Mouse (Mus musculus) embryo, embryonic 10 days (tissue): ENCODE data around the gene Cerk.
"Not testable (repeated sequence)": the region's sequence is repeated elsewhere in the genome, so short reads cannot be mapped to it uniquely, and the experiment has no call there.

Source experiments
- DNase-seq: peaks from one replicate; pipeline ENCODE4 v3.0.0-alpha.2; 2015; ENCODE audit warnings: low spot score

Gene Cerk

DNA sequence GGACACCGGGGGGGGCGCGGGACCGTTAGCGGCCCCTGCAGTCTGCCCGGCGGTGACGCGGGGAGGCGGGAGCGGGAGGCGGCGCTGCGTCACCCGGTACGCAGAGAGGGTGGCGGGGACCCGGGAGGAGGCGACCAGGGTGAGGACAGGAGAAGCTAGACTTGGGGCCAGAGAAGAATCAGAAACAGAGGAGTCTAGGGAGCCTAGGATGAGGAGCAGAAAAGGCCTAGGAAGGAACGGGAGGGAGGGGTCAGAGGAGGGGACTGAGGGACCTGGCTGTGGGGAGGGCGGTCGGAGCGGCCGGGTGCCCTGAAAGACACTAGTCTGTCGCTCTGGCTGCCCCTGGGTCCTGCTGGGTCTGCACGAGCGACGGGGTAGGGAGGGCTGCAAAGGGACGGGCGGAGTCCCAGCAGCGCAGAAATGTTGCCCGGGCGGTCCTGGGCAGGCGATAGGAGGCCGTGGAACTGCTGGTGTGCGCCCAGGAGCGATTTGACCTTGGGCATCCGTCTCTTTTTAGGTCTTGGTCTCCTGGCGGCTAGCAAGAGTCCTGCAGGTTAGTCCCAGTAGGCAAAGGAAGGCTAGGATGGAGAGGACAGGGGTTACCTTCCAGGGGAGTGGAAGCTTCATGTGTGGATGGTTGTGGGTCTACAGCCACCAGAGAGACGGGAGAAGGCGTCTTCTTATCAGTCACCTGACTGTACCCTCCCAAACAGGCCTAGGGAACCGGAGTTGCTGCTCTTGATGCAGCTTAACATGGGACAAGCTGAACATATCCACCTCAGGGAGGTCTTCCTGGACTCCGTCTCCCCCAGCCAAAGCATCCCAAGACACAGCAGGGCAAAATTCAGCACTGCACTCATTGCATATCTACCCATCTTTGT, at the start of gene Cerk:
Gene Cerk, minus strand, starts transcription at position 453 of the 881 bp plus-strand sequence.
- peak; percentile 78 for DNase-seq

DNA sequence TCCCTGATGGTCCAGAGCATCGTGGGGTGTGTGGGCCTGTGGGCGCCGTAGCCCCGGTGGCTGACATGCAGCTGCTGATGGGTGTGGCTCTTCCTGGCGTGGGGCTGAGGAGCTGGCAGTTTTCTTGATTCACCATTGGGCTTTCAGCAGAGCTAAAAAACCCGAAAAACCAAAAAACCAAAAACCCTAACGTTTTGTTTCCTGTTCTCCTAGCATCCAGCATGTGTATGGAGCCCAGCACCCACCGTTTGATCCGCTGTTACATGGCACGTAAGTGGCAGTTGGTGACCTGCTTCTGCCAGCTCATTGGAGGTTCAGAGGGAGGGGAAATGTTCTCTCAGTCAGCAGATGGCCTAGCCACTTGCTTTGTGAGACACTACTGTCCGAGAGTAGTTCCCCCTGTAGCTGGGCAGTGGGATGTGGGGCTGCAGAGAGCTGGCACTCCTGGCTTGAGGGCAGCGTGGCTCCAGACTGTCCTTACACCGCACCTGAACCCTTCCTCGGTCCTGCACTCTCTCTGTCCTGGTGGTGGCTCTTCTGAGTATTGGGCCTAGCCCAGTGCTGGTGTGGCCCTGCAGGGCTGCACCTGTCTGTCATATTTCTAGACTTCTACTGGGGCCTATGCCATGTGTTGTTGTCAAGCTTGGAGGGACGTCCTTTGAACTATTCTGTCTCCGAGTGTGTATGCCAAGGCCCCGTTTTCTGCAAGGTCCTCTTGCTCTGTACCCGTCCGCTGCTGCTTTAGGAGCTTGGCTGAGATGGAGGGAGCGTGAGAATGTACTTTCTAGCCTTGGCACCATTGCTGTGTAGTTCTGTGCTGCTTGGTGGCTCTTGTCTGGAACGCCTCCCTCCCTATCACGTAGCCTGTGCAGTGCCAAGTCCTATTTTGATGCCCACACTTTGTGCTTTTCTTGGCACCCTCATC, 48.8 kb upstream of the Cerk start:
- DNase-seq: no peak

DNA sequence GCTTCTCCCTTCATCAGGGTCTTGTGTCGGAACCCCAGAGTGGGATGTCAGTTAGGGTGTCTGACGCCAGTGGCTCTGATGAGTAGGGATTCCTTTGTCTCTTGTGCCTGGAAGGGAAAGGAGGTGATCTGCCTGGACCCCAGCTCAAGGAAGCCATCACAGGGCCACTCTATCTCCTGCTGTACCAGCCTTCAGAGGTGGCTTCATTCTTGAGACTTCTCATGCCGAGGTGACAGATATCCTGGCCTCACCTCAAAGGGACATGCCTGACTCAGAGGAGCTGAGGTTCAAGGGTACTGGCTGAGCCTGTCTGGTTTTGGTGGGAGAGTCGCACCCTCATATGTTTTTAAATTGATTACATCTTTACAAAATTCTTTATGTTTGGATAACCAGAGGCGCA, 48.1 kb upstream of the Cerk start:
- DNase-seq: no peak

DNA sequence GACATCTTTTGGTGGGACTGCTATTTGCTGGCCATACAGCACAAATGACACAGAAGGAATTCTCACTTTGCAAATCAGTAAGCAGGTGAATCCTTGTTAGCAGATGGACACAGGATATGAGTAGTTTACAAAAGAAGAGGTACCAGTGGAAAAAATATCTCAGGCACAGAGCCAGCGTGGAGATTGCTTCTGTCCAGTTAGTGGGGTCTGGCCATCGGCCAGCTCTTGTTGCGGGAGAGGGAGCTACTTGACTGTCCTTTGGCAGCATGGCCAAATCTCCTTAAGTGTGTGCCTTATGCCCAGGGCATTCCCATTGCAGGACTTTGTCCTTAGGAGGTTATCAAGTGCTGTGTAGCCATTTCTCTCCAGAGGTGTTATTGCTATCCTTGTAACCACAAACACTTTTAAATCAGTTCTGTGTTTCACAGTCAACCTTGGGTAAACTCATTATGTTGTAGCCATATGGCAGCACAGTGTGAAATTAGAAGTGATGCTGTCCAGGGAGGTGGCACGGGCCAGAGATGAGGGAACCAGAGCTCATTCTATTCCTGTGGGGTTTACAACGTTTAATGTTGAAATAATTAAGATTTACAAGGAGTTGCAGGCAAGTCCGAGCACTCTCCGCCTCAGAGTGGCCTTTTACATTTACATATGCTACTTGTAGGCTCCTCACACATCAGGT, 46.0 kb upstream of the Cerk start:
- no peak for DNase-seq

DNA sequence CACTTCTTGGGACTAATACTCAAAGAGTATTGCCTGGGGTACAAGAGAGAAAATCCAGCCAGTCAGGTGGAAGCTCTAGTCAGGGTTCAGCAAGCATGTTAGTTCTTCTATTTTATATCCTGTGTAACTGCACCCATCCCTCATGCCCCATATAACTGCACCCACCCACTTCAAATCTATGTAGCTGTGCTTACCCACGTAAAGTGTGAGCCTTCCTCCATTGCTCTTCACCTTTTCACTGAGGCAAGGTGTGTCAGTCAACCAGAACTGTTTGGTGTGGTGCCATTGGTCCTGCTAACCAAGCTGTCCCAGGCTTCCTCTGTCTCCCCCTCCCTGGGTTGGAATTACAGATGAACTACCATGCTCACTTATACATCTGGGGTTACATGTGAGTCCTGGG, 45.2 kb upstream of the Cerk start:
- no peak for DNase-seq

DNA sequence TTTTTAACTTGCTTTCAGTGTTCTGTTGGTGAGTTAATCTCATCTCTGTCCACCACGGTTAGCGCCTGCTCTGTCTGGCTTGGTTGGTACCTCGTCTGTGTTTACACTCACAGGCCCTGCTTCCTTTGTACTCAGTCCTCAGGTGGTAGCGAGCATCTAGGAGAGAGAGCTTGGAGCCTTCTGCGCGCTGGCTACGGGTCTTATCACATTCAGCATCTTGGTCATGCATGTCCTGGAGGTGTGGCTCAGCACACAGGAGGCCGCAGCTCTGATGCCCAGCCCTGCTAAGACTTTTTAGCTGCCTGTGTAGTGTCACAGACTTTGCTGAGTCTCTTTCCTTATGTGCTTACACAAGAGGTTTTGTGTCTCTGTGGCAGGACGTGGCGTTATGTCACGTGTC, 43.7 kb upstream of the Cerk start:
- no peak for DNase-seq

DNA sequence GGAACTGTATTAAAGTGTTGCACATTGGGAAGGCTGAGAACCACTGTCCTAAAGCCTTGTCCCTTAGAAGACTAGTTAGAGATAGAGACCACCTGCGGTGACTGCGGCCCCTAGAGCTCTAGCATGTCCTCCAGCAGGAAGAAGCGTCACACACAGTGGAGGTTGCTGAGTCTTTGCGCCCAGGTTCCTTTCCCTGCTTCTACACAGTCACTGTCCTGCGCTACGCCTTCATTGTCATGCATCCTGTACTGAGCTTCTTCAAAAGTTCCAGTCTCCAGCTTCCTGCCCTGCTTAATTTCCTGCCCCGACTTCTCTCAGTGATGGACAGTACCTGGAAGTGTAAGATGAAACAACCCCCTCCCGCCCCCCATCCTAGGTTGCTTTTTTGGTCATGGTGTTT, 43.1 kb upstream of the Cerk start:
- no peak for DNase-seq

DNA sequence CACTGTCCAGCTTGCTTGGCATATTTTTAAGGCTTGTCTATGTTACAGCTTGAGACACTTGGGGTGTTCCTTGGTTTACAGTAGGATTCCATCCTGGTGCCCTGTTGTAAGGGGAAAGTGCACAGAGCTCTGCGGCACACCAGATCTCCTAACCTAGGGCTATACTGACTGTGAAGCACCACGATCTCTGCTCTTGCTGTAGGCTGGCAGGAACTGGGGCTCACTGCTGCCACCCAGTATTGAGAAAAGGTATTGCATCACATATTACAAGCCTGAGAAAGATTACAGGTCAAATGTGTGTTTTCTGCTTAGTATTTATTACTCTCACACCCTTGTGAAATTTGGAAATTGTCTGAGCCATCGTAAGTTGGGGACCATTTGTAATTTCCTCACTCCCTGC, 42.2 kb upstream of the Cerk start:
- DNase-seq: peak; percentile 72

DNA sequence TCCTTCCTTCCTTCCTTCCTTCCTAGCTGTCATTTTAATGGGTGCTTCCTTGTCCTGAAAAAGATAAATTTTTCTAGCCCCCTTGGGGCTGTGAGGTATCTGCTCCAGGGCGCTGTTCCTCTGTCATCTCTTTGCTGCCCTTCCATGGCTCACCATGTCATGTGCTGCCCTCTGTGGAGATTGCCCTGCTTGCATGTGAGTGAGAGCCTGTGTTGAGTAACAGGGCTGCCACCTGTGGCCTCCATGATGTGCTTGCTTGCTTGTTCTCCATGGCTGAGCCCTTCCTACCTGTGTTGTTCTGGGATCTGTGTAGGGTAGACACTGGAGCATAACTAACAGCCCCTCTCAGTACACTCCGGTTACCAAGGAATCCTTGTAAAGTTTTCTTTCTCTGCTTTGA, 41.0 kb upstream of the Cerk start:
- DNase-seq: no peak

DNA sequence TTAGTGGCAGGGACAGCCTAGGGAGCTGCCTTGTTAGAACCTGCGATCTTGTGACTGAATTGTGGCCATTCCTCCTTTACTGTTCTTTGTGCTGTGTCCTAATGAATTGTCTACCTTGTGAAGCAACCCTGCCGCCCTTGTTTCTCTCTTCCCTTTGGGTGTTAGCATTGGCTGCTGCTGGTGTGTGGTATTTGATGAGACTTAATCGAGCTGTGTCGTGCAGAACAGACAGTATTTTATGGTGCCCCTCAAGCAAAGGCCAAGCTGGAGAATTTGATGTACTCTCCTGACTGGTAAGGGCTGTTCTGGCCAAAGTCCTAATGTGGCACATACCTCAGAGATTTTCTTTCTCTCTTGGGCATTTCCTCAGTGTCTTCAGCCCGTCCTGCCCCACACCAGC, 40.3 kb upstream of the Cerk start:
- DNase-seq: no peak

DNA sequence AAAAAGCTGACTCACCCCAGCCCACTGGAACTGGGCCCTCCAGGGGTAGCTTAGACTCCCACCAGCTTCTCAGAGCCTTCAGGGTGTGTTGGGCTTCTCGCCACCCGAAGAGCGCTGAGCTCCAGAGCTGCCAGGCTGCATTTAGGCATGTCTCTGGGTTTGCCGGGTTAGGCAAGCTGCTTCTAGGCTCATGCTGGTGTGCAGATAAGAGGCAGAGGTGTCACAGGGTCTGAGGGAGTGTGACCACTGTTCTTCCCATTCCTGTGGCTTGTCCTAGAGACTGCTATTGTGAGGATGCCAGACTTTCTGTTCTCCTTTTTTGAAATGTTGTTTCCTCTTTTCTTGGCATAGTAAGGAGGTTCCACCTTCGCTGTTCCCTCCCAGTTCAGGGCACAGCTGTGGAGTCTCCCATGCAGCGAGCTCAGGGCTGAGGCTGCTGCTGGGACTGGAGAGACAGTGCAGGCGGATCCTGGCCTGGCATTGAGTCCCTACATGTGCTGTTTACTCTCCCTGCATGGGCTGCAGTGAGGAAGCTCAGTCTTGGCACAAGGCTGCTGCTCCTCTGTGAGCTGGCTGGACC, 39.1 kb upstream of the Cerk start:
- no peak for DNase-seq

DNA sequence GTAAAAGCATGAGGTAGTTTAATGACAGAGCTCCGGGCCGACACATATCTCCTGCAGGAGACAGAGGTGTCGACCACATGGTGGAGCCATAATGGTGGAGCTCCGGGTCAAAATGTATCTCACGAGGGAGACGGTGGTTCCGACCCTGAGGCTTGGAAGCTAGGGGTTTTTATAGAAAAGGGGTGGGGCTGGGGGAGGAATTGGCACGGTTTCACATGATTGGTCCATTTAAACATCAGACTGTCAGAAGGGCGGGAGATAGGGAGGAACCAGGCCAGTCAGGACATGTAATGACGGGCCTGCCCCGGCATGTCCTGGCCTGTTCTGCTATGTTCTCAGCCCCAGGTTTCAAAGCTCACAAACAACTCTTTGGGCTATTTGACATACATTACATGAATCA, 36.0 kb upstream of the Cerk start:
- DNase-seq: not testable (repeated sequence)

DNA sequence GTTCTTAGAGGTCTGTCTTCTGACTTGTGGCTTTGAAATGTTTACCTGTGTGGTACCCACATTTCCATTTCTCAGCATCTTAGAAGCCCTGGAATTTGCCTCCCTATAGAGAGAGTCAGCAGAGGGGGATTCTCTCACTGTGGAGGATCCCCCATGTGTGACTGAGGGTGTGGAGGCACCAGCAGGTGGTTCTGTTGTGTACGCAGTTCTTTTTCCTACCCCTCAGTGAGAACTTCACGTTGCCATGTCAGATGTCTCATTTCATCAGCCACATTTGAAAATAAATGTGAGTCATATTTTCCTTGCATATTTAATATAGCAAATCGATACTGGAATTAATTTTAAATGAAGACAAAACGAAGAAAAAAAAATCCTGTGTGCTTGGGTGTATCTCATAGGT, 35.4 kb upstream of the Cerk start:
- DNase-seq: no peak

DNA sequence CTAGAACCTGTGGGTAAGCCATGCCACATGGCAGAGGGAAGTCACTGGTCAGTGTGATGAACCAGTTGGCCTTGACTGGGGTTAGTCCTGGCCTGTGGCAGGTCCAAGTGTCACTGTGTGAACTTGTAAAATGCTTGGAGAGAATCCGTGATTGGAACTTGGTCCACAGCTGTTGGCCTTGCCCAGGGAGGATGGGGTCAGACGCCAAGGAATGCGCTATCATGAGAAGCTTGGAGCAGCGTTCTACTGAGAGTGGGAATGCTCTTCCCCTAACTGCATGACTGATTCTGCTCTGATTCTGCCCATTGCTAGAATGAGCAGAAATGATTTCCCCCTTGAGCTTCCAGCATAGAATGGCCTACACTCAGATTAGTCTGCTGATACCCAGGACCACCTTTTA, 34.8 kb upstream of the Cerk start:
- DNase-seq: no peak

DNA sequence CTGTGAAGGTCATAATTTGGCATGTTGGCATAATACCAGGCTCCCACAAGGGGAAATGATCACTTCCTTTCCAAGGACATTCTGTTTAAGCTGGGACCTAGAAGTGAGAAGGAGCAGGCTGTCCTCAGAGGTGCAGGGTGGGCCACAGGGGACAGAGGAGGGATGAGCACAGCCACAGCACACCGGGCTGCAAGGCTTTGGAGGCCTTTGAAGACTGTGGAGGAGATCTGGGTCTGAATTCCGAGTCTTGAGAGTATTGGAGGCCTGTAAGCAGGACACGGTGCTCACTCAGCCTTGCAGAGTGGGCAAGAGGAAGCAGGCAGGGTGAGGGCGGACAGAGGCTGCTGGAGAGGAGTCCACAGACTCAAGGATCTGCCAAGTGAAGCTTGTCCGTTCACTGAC, 34.3 kb upstream of the Cerk start:
- no peak for DNase-seq

DNA sequence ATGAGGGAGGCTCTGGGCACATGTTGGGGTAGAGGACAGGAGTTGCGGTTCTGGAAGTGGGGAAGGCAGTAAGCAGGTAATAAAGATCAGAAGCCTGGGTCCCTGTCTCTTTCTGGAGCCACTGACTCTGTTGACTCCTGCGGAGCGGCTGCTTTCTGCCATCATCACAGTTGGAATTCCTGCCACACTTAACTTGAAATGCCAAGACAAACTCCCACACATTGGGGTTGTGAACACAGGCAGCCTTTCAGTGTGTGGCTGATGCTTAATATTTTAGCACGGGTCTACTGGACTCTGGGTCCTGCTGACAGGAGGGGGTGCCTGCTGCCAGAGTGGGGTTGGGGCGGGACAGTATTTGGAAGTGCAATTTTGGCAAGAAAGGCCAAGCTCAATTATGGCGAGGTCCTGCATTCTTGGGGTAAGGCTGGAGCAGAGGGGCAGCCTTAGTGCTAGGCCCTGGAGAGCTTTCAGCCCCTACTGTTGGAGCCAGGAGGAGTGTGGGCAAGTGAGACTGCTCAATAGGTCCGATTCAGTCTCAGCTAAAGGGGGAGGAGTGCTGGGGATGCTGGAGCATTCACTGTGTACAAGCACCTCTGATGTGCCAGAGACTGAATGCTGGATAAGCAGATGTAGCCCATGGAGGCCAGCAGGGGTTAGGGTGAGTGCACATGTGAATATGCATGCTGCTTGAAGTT, 33.7 kb upstream of the Cerk start:
- no peak for DNase-seq

DNA sequence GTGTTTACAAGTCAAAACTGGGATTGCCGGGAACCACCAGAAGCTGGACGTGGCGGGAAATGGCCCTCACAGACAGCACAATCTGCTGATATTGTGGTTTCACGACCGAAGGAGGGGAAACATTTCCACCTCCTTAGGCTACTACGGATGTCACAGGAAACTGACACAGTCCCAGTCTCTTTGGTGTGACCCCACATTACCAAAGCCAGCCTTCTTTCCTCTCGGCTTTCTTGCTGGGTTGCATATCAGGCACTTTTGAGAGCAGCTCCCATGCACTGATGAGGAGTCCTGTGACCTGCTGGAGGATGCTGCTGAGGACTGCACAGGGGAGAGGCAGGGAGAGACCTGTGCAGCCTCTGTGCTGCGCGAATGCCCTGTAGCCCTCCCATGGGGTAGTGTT, 30.7 kb upstream of the Cerk start:
- DNase-seq: not testable (repeated sequence)

DNA sequence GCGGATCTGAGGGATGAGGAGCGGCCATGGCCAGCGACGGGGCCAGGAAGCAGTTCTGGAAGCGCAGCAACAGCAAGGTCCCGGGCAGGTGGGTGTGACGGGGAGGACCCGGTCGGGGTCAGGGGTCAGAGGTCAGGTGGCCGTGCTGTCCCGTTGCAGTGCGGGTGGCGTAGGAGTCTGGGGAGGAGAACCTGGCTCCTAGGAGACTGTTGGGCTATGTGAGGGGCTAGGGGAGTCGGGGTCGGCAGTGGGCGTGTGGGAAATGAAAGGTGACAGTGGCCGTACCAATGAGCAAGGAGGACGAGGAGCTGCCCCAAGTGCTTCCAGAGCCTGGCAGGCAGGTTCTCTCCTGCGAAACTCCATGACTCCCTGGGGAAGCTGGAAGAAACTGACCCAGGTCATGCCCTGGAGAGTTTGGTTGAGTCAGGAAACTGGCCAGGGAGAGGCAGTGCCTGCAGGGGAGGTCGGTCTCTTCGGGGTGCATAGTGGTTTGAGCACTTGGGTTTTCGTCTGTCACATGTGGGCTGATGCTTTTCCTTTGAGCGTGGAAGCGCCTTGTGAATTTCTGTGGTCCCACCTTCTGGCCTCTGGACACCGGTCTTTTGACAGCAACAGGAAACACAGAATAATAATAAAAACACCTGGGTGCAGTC, 28.7 kb upstream of the Cerk start:
- no peak for DNase-seq

DNA sequence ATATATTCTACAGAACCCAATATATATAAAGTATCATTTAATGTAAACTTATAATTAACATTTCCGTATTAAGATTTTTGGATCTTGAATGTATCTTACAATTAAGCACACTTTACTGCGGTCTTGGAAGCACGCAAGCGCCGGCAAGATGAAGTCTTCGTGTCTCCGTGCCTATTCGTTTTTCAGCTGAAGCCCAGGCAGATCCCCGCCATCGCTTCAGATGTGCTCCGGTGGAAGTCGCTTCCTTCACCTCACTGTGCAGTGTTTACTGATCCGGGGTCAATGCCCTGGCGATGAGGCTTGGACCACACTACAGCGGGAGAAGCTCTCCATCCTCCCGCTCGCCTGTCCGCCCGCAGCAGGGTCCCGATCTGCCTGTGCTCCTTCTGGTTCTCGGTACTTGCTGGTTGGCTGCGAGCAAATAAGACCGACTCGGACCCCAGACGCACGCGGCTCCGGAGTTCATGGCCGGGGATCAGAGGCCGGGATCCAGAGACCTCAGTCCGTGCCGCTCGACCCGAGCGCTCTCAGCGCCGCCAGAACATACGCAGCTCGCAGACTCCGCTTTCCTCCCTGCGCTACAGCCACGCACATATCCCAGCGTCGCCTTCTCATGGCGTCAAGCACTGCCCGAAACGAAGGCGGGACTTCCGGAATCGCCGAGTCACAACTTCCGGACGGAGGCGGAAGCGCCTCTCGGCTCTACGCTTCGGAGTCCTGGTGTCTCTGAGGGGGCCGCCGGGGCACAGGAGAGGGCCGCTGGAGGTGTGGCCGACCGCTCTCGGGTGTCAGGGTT, 28.0 kb upstream of the Cerk start, which contains the start of gene Tbc1d22a:
Gene Tbc1d22a, plus strand, starts transcription at position 707 of the 796 bp plus-strand sequence.
- DNase-seq: peak; percentile 98

DNA sequence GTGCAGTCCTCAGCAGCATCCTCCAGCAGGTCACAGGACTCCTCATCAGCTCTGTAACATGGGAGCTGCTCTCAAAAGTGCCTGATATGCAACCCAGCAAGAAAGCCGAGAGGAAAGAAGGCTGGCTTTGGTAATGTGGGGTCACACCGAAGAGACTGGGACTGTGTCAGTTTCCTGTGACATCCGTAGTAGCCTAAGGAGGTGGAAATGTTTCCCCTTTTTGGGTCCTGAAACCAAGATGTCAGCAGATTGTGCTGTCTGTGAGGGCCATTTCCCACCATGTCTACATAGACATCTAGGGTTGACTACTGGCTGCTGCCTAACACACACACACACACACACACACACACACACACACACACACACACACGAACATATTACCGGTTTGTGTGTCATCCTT, 26.3 kb upstream of the Cerk start:
- DNase-seq: not testable (repeated sequence)
